Mouse (Mus musculus) embryonic fibroblast, embryonic 13.5 days (primary cell): Measurements from ENCODE around the gene Slc25a3. TPM values are rescaled to one million over a fixed set of nuclear protein-coding genes. Genes with fewer than 3 reads are reported as not detected.

Experiments
- H3K27ac ChIP-seq: 2 replicates; pipeline ENCODE4 v1.5.1; 2012; ENCODE audit warnings: low read length, control low read depth, inconsistent platforms; ENCODE audit not compliant: insufficient read depth
- H3K4me1 ChIP-seq: 2 replicates; pipeline ENCODE4 v1.6.1; 2011; ENCODE audit warnings: low read length; ENCODE audit not compliant: control insufficient read depth, insufficient read depth
- H3K4me3 ChIP-seq: 2 replicates; pipeline ENCODE4 v1.5.1; 2011; ENCODE audit warnings: mild to moderate bottlenecking, control low read depth, low read length; ENCODE audit not compliant: insufficient read depth
- CTCF ChIP-seq: IDR thresholded peaks from 2 replicates; pipeline ENCODE4 v1.5.1; 2011; ENCODE audit warnings: mild to moderate bottlenecking, control low read depth, low read length, moderate library complexity, borderline replicate concordance; ENCODE audit not compliant: insufficient read depth
- POLR2A ChIP-seq: IDR thresholded peaks from 2 replicates; pipeline ENCODE4 v1.6.1; 2011; ENCODE audit warnings: low read depth, mild to moderate bottlenecking, control low read depth, low read length, moderate library complexity
- polyA plus RNA-seq: library from polyadenylated mRNA; stranded (reverse); fragments of >200 nt; gene quantifications from 2 replicates; pipeline ENCODE4 v1.2.4, GENCODE M21; 2011; ENCODE audit warnings: low read depth; ENCODE audit not compliant: missing spikeins, insufficient read length

The Slc25a3 gene
- polyA plus RNA-seq: 590 and 652 TPM in 2 replicates

DNA sequence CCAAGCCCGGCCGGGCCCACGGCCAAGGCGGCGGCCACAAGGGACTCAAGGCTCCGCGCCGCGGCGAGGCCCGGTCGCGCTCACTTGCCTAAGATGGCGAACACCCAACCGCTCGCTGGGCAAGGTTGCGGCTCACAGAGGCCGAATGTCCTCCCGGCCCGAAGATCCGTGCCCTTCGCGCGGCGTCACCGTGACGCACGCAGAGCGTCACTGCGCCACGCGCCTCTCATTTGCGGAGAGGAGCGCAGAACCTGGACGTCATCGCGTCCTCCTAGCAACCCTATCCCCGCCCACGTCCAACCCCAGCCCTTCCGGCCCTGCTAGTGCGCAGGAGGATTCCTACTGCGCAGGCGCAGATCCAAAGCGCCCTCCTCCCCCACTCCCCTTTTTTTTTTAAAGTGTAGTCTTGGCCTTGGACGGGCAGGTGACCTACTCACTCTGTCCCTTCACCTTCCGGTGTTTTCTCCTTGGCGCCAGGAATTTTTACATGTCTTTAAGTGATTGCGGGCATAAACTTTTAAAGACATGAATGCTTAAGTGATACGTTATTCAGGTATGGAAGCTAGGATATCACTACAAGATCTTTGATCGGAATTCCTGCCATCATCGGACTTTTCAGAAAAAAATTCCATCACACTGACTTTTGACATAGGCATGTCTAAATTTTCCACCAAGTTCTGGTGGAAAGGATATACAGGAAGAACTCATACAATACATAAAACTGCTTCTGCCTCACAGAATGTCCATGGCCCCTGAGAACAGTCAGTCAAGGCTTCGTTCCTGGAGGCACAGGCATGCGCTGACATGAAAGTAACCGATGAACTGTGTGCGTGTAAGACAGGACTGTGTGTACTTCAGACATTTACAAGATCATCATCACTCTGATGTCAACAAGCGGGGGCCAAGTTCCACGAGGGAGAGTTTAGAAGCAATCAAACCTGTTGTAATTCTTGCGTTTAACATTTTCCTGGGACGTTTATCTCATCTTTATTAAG is at the start of gene Slc25a3:
Gene Slc25a3, minus strand, starts transcription at position 232 of the 995 bp plus-strand sequence.
- Histone ChIP-seq H3K4me1 (peaks cover 4% of the 10 kb centered on the region; the same call in 1 of the 2 replicates), H3K4me3 (peak within 1 kb of the TSS; percentile 87), H3K27ac (peak within 1 kb of the TSS; percentile 81)
- TF ChIP-seq CTCF (no peak), POLR2A (peak; percentile 98)

DNA sequence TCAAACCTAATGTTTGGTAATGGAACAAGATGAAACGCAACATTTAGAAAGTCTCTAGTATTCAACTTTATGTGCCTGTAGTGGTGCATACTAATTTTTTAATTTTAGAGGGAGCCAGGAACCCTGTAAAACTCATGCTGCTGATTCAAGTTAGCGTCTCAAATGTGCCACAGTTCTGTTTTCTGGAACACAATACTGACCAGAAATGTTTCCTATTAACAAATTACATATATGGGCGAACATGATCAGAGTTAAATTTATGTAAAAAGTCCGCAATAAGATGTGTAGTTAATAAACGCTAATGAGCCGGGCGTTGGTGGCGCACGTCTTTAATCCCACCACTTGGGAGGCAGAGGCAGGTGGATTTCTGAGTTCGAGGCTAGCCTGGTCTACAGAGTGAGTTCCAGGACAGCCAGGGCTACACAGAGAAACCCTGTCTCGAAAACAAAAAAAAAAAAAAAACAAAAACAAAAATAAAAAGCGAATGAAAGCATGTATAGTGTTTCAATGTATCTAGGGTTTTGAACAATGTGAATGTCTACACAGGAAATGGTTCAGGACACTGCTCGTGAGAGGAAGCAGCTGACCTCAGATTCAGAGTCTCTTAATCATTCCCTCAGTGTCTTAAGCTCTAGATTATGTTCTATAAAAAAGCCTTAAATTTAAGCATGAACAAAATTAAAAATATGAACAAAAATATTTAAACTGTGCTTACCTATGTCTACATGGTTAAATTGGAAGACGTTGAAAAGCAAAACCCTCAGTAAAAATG is 48.7 kb upstream of the Slc25a3 start:
- TF ChIP-seq CTCF (no peak), POLR2A (no peak)
- peak overlapping the region; percentile 89 for H3K4me3 ChIP-seq
- peak overlapping the region; percentile 95 for H3K27ac ChIP-seq
- no peaks in the 10 kb centered on the region for H3K4me1 ChIP-seq

DNA sequence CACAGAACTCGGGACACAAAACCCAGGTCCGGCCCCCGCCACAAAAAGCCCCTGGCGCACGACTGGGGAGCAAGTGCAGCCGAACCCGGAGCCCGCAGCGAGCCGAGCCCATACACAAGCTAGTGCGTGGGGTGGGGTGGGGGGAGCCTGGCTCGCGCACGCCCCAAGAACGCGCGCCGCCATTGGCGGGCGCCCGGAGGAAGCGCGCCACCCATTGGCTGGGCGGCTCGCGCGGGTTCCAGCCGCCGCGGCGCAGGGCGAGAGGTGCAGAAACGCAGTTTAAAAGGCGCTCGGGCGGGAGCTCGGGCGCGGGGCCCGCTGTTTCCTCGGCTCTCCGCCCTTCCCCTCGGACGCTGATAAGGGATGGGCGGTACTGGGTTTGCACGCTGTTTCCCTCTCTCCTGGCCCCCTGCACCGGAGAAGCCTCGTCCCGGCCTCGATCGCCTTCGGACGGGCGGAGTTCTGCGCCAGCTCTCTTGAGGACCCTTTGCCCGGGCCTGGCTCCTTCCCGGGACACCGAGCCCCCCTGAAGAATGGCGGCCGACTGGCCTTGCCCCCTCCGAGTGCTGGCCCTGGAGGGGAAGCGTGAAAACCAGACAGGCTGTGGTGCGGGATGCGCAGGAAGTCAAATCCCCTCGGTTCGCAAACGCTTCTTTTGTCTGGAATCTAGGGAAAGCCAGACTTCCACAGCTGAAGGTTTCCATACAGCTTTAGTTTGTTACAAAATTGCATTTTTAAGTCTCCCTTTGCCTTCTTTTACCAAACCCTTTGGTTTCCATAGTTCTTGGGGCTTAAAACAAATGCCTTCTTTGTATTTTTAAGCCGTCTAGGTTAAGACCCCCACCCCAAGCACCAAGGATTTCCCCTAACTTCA is 47.8 kb upstream of the Slc25a3 start:
- H3K4me1 ChIP-seq: 0 out of 2 replicates have a peak, but pooled peaks cover 2% of the 10 kb centered on the region
- peak overlapping the region; percentile 95 for H3K27ac ChIP-seq
- TF ChIP-seq POLR2A: peak; percentile 90
- TF ChIP-seq CTCF: no peak
- peak overlapping the region; percentile 93 for H3K4me3 ChIP-seq

DNA sequence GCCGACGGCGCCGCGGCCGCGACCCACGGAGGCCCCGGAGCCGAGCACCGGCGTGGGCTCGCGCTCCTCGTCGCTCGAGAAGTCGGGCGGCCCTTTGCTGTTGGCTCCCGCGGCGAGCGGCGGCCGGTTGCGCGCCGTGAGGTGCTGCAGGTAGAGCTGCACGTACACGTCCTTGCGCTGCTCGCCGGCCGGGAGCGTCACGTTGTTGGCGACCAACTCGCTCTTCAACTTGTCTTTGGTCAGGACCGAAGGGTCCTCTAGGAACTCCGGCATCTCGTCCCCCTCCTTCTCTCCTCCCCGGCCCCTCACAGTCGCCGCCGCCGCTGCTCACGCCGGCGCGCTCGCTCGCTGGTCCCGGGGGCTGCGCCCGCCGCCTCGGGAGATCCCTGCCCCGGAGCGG is 47.2 kb upstream of the Slc25a3 start:
- no peak for TF ChIP-seq CTCF
- no peak for TF ChIP-seq POLR2A
- peak overlapping the region; percentile 79 for H3K27ac ChIP-seq
- peak overlapping the region; percentile 93 for H3K4me3 ChIP-seq
- 0 out of 2 replicates have a peak, but pooled peaks cover 2% of the 10 kb centered on the region for H3K4me1 ChIP-seq

DNA sequence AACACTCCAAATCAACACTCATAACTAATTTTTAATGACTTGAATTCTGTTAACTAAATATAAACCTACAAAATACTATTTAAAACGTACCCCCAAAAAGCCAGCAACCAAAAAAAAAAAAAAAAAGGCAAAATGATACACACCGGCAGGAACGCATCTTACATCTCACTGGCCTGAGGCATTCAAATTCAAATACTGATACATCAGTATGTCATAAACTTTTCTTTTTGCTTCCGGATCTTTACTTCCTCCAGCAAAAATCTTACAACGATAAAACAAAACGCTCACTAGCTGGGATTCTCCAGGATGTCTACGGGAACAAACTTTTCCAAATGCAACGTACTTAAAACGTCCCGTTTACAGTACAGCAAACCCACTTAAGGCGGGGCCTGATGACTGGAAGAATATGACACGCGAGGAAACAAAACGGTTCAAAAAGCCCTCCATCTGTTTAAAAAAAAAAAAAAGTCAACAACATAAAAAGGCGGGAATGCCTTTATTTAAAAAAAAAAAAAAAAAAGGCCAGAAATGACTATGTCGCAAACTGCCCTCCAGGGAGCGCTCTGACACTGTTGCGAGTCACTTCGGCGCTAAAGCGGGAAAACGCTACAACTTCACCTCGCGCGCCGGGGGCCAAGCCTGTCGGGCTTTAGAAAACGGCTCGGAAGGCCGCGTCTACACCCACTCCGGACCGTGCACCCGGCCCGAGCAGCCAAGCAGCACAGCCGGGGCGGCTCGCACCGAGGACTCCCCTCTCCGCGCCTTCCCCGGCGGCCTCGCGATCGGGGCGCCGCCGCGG is 46.5 kb upstream of the Slc25a3 start:
- Histone ChIP-seq H3K4me1 (0 out of 2 replicates have a peak, but pooled peaks cover 2% of the 10 kb centered on the region), H3K4me3 (peak overlapping the region; percentile 97), H3K27ac (peak overlapping the region; percentile 79)
- TF ChIP-seq CTCF (peak; percentile 72; the same call in 1 of the 2 replicates), POLR2A (0 out of 2 replicates have a peak, but pooled peaks have one; percentile 46)

DNA sequence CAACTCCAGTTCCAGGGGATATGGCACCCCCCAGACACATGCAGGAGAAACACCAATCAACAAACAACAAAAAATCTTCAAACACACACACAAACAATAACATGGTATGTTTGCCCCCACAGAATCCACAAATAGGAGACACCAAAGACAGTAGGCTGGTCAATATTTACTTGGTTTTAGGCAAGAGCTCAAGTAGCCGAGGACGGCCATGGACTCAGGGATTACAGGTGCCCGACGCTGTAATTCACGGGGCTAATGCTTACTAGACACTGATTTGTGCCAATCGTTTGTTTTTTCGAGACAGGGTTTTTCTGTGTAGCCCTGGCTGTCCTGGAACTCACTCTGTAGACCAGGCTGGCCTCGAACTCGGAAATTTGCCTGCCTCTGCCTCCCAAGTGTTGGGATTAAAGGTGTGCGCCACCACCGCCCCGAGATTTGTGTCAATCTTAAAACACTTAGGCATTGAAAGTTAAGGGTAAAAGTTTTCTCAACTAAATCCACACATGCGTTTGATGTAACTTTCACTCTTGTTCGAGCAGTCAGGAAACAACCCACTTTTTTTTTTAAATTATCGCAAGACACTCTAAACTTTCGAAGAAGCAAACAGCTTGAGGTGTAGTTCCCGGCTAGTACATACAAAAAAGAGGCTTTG is 45.7 kb upstream of the Slc25a3 start:
- Histone ChIP-seq H3K4me3 (peak overlapping the region; percentile 97), H3K27ac (peak overlapping the region; percentile 75; the same call in 1 of the 2 replicates), H3K4me1 (0 out of 2 replicates have a peak, but pooled peaks cover 4% of the 10 kb centered on the region)
- TF ChIP-seq POLR2A (no peak), CTCF (no peak)

DNA sequence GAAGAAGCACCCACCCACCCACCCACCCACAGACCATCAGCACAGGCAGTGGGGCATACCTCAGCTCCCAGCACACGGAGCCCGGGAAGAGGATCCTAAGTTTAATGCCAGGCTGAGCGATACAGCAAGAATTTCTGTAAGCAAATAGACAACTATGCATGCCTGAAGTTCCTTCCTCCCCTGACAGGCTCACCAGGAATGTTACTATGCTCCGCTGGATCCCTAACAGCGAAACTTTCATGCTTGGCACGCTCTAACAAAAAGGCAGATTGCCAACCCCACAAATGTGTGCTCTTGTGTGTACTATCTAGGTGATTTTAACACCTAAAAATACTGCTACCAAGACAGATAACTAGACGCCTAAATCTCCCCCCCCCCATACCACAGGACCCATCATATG is 43.5 kb upstream of the Slc25a3 start:
- H3K4me1 ChIP-seq: 0 out of 2 replicates have a peak, but pooled peaks cover 4% of the 10 kb centered on the region
- no peak overlapping the region for H3K4me3 ChIP-seq
- H3K27ac ChIP-seq: peak overlapping the region; percentile 65; the same call in 1 of the 2 replicates
- TF ChIP-seq POLR2A (no peak), CTCF (no peak)

DNA sequence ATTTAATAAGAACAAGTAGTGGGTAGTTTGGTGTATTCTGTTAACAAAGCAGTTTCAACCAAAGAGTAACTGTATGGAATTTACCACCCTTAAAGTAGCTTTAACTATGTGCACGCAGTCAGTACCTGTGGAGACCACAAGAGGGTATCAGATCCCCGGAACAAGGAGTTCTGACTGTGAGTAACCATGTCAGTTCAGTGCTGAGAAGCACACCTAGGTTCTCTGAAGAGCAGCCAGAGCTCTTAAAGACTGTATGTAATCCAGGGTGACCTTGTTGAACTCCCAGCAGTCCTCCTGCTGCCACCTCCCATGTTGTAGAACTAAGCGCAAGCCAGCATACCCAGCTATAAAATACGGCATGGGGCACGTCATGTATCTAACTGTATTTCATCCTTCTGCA is 43.0 kb upstream of the Slc25a3 start:
- TF ChIP-seq CTCF (no peak), POLR2A (no peak)
- H3K4me3 ChIP-seq: peak overlapping the region; percentile 22; the same call in 1 of the 2 replicates
- H3K4me1 ChIP-seq: 0 out of 2 replicates have a peak, but pooled peaks cover 4% of the 10 kb centered on the region
- H3K27ac ChIP-seq: peak overlapping the region; percentile 65
